22 mouse cellular contexts compared by ENCODE assay signal in the genomic region with DNA sequence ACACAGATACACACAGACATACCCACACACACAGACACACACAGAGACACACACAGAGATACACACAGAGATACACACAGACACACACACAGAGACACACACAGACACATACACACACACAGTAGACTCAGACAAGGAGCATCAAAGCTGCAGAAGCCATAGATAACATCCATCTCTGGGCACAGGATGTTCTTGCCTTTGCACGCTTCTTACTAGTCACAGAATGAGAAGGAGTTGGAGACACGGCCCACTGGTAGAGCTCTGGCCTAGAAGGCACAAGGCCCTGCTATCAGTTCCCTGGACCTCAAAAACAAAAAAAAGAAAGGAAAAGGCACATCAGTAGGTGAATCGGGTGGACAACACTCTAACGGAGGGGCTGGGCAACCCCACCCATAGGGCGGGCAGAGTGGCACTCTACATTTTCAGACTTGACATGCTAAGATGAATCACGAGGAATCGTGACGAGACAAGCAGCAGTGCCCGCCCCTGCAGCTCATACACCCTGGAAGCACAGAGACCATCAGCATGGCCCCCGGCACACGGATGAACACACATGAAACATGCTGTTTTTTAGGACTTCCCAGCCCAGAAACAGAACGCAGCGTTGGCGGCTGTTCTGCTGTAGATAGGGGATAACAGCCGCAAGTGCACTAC. TPM values are rescaled to one million over a fixed set of nuclear protein-coding genes. Genes with fewer than 3 reads are reported as not detected.
A peak's percentile ranks its signal among the peaks of the same experiment; 100 is the strongest.
DNase-seq lines count a peak whose midpoint lies in the region; ATAC-seq and TF ChIP-seq lines count a peak whose summit lies in the region.
"Had no signal": no experiment of that assay in that cellular context is flagged by ENCODE, and none has a peak within 500 bp of the region (broad histone marks: within the 10 kb centered on the region; RNA-seq: fewer than 3 reads in every experiment).

No protein-coding gene starts in this region.

- H3K79me2 ChIP-seq in heart, adult 2 months (replicated peaks; ENCODE audit: control insufficient read depth, insufficient read depth, low read length) = peaks cover 11% of the 10 kb centered on the region
- H3K79me2 ChIP-seq in liver, adult 2 months (ENCODE audit: control insufficient read depth, insufficient read depth, low read length) = peaks cover 41% of the 10 kb centered on the region; the same call in 1 of the 2 replicates

- no peaks in the 10 kb centered on the region for H3K27me3 ChIP-seq in heart, embryonic 10.5 days (ENCODE audit: insufficient read depth, poor library complexity, severe bottlenecking)
- no peaks in the 10 kb centered on the region for H3K27me3 ChIP-seq in heart, adult 2 months (ENCODE audit: control insufficient read depth, insufficient read depth, low read length)
- H3K27me3 ChIP-seq in liver, adult 2 months (ENCODE audit: control insufficient read depth, insufficient read depth, low read length) = no peaks in the 10 kb centered on the region
- H3K27me3 ChIP-seq: megakaryocyte, embryonic 14.5 days; neural tube, embryonic 13.5 days had no signal

- no peak overlapping the region for H3K9ac ChIP-seq in heart, adult 2 months (ENCODE audit: low read depth, low read length)
- peak overlapping the region; percentile 8; the same call in 1 of the 2 replicates for H3K9ac ChIP-seq in liver, adult 2 months (ENCODE audit: low read depth, low read length)
- H3K9ac ChIP-seq: neural tube, embryonic 13.5 days had no signal

- 0 out of 2 replicates have a peak overlapping the region, but pooled peaks have one; percentile 37 for H3K27ac ChIP-seq in heart, embryonic 10.5 days
- no peak overlapping the region for H3K27ac ChIP-seq in heart, adult 2 months
- H3K27ac ChIP-seq in liver, adult 2 months (replicated peaks; ENCODE audit: insufficient read depth, low read depth, low read length) = peak overlapping the region; percentile 68; the same call in 1 of the 2 replicates
- H3K27ac ChIP-seq: forebrain, embryonic 10.5 days; kidney, postnatal 0 days; neural tube, embryonic 13.5 days had no signal

- TF ChIP-seq CTCF in heart, adult 2 months (IDR thresholded peaks at IDR 0.05) = no peak
- TF ChIP-seq CTCF in liver, adult 2 months (IDR thresholded peaks at IDR 0.05; ENCODE audit: low read depth, low read length) = no peak

- no peak for TF ChIP-seq POLR2A in heart, adult 2 months (IDR thresholded peaks at IDR 0.05; ENCODE audit: insufficient read depth, low read depth, low read length)
- no peak for TF ChIP-seq POLR2A in liver, adult 2 months (IDR thresholded peaks at IDR 0.05; ENCODE audit: extremely low read depth, insufficient read depth, low read length)

- no peaks in the 10 kb centered on the region for H3K36me3 ChIP-seq in heart, embryonic 10.5 days
- peaks cover 2% of the 10 kb centered on the region; the same call in 1 of the 2 replicates for H3K36me3 ChIP-seq in heart, adult 2 months (ENCODE audit: control insufficient read depth, insufficient read depth, low read length)
- H3K36me3 ChIP-seq in liver, adult 2 months (ENCODE audit: control insufficient read depth, insufficient read depth, low read length) = no peaks in the 10 kb centered on the region
- H3K36me3 ChIP-seq: forebrain, embryonic 10.5 days; neural tube, embryonic 13.5 days had no signal

- 87% methylated on average over 15 of the region's 15 CpGs for WGBS in heart, embryonic 10.5 days
- 85% methylated on average over 15 of the region's 15 CpGs for WGBS in heart, adult 2 months
- 82% methylated on average over 15 of the region's 15 CpGs for WGBS in liver, adult 2 months

- no peak overlapping the region for H3K4me3 ChIP-seq in heart, embryonic 10.5 days
- no peak overlapping the region for H3K4me3 ChIP-seq in heart, adult 2 months
- no peak overlapping the region for H3K4me3 ChIP-seq in liver, adult 2 months (ENCODE audit: insufficient read depth, low read depth, low read length)
- H3K4me3 ChIP-seq: forebrain, embryonic 10.5 days; megakaryocyte, embryonic 14.5 days; neural tube, embryonic 13.5 days had no signal

- H3K4me1 ChIP-seq in heart, embryonic 10.5 days = peaks cover 68% of the 10 kb centered on the region
- H3K4me1 ChIP-seq in heart, adult 2 months (ENCODE audit: control insufficient read depth, insufficient read depth, low read length) = peaks cover 29% of the 10 kb centered on the region
- peaks cover 50% of the 10 kb centered on the region for H3K4me1 ChIP-seq in liver, adult 2 months (ENCODE audit: control insufficient read depth, insufficient read depth, low read length)

- intact Hi-C loops in heart, adult 2 months (cut with DNase I) = no loop called here

- no peaks in the 10 kb centered on the region for H3K9me3 ChIP-seq in heart, embryonic 10.5 days
- H3K9me3 ChIP-seq: forebrain, embryonic 10.5 days; megakaryocyte, embryonic 14.5 days; neural tube, embryonic 13.5 days had no signal

- TF ChIP-seq EP300 in heart, adult 2 months (IDR thresholded peaks at IDR 0.05; ENCODE audit: insufficient read depth, low read depth, low read length) = no peak

- DNase-seq in heart, embryonic 10.5 days (ENCODE audit: low spot score) = no peak
- DNase-seq in heart, adult 2 months = no peak
- no peak for DNase-seq in liver, adult 2 months (ENCODE audit: extremely low read depth, low read depth, low spot score)
- no peak for DNase-seq in adrenal gland, postnatal 14 days
- no peak for DNase-seq in layer of hippocampus, postnatal 14 days (ENCODE audit: low spot score in 2 of 2)
- DNase-seq: adrenal gland, postnatal 25 days; cerebellum, postnatal 14 days; thymus, adult 18-20 months had no signal

- ATAC-seq in activated CD4-positive, CD25-positive, alpha-beta regulatory T cell, adult 4 months = peak; percentile 34
- peak; percentile 67 for ATAC-seq in megakaryocyte-erythroid progenitor cell, adult 5-6 weeks (replicated peaks; ENCODE audit: low FRiP score, low TSS enrichment, poor library complexity, severe bottlenecking)

RNA-seq across cellular contexts. Expression of a gene that starts 32.0 kb away (rescaled TPM):
- polyA plus RNA-seq in heart, embryonic 10.5 days (2016; fragmentation: Nextera tagmentation; extraction: Ambion mirVana) = 25.7 and 30.1 TPM in 2 replicates
- 10 to 100 TPM; 58.6 to 65.2 TPM for total RNA-seq in heart, adult 2 months (2021)
- polyA plus RNA-seq in heart, adult 2 months (2012; rRNA removed) = 35.4 and 50.7 TPM in 2 replicates
- polyA plus RNA-seq in activated CD4-positive, CD25-positive, alpha-beta regulatory T cell, adult 4 months (2017; shearing (Covaris generic)) = 10 to 100 TPM; 27.8 to 37.2 TPM
- 31.8 and 33.0 TPM in 2 replicates for total RNA-seq in liver, adult 2 months (2014; rRNA removed)
- polyA plus RNA-seq in liver, adult 2 months (2012; rRNA removed) = 32.0 and 35.2 TPM in 2 replicates
- 45.1 and 53.5 TPM in 2 replicates for total RNA-seq in megakaryocyte-erythroid progenitor cell, adult 5-6 weeks (2014; fragmentation: Nextera tagmentation)
- total RNA-seq in megakaryocyte-erythroid progenitor cell, adult 5-6 weeks (2017) = 37.0 and 58.7 TPM in 2 replicates
- 72.8 and 74.6 TPM in 2 replicates for total RNA-seq in adrenal gland, postnatal 14 days (2021)
- 10 to 100 TPM; 12.5 to 16.2 TPM for total RNA-seq in layer of hippocampus, postnatal 14 days (2021)

RNA-seq across cellular contexts. Expression of a gene that starts 40.7 kb away (rescaled TPM):
- 6.2 and 6.6 TPM in 2 replicates for polyA plus RNA-seq in heart, embryonic 10.5 days (2016; fragmentation: Nextera tagmentation; extraction: Ambion mirVana)
- total RNA-seq in heart, adult 2 months (2021) = 10 to 100 TPM; 20.3 to 22.3 TPM
- polyA plus RNA-seq in heart, adult 2 months (2012; rRNA removed) = 24.3 and 26.6 TPM in 2 replicates
- polyA plus RNA-seq in activated CD4-positive, CD25-positive, alpha-beta regulatory T cell, adult 4 months (2017; shearing (Covaris generic)) = 10 to 100 TPM; 23.8 to 37.0 TPM
- total RNA-seq in liver, adult 2 months (2014; rRNA removed) = 6.9 and 7.8 TPM in 2 replicates
- polyA plus RNA-seq in liver, adult 2 months (2012; rRNA removed) = 15.0 and 18.0 TPM in 2 replicates
- total RNA-seq in megakaryocyte-erythroid progenitor cell, adult 5-6 weeks (2014; fragmentation: Nextera tagmentation) = 81.1 and 116 TPM in 2 replicates
- total RNA-seq in megakaryocyte-erythroid progenitor cell, adult 5-6 weeks (2017) = 55.9 and 62.7 TPM in 2 replicates
- total RNA-seq in adrenal gland, postnatal 14 days (2021) = 37.8 and 44.2 TPM in 2 replicates
- 1 to 10 TPM; 4.4 to 5.1 TPM for total RNA-seq in layer of hippocampus, postnatal 14 days (2021)

RNA-seq across cellular contexts. Expression of a gene that starts 47.7 kb away (rescaled TPM):
- polyA plus RNA-seq in heart, embryonic 10.5 days (2016; fragmentation: Nextera tagmentation; extraction: Ambion mirVana) = 4.8 and 6.3 TPM in 2 replicates
- total RNA-seq in heart, adult 2 months (2021) = 10 to 100 TPM; 10.1 to 11.6 TPM
- 11.2 and 12.8 TPM in 2 replicates for polyA plus RNA-seq in heart, adult 2 months (2012; rRNA removed)
- polyA plus RNA-seq in activated CD4-positive, CD25-positive, alpha-beta regulatory T cell, adult 4 months (2017; shearing (Covaris generic)) = 1 to 10 TPM; 3.2 to 5.3 TPM
- total RNA-seq in liver, adult 2 months (2014; rRNA removed) = 7.1 and 8.5 TPM in 2 replicates
- 17.0 and 17.5 TPM in 2 replicates for polyA plus RNA-seq in liver, adult 2 months (2012; rRNA removed)
- 1.5 and 8.0 TPM in 2 replicates for total RNA-seq in megakaryocyte-erythroid progenitor cell, adult 5-6 weeks (2014; fragmentation: Nextera tagmentation)
- total RNA-seq in megakaryocyte-erythroid progenitor cell, adult 5-6 weeks (2017) = 1.3 and 1.7 TPM in 2 replicates
- 19.7 and 19.9 TPM in 2 replicates for total RNA-seq in adrenal gland, postnatal 14 days (2021)
- total RNA-seq in layer of hippocampus, postnatal 14 days (2021) = 1 to 10 TPM; 7.0 to 8.7 TPM

RNA-seq across cellular contexts. Expression of a gene that starts 55.8 kb away (rescaled TPM):
- polyA plus RNA-seq in heart, embryonic 10.5 days (2016; fragmentation: Nextera tagmentation; extraction: Ambion mirVana) = not detected in 2 replicates
- not detected for total RNA-seq in heart, adult 2 months (2021)
- polyA plus RNA-seq in heart, adult 2 months (2012; rRNA removed) = not detected in 2 replicates
- polyA plus RNA-seq in activated CD4-positive, CD25-positive, alpha-beta regulatory T cell, adult 4 months (2017; shearing (Covaris generic)) = not detected
- not detected in 2 replicates for total RNA-seq in liver, adult 2 months (2014; rRNA removed)
- polyA plus RNA-seq in liver, adult 2 months (2012; rRNA removed) = not detected in 2 replicates
- total RNA-seq in megakaryocyte-erythroid progenitor cell, adult 5-6 weeks (2014; fragmentation: Nextera tagmentation) = not detected in 2 replicates
- not detected in 2 replicates for total RNA-seq in megakaryocyte-erythroid progenitor cell, adult 5-6 weeks (2017)
- total RNA-seq in adrenal gland, postnatal 14 days (2021) = not detected in 2 replicates
- total RNA-seq in layer of hippocampus, postnatal 14 days (2021) = not detected
- total RNA-seq: adrenal gland, postnatal 25 days; ES-E14; hematopoietic stem cell, adult 5-6 weeks had no signal
- polyA plus RNA-seq: embryonic facial prominence, embryonic 11.5 days; forebrain, embryonic 10.5 days; gonadal fat pad, adult 2 months; heart, embryonic 14.5 days; intestine, embryonic 14.5 days; kidney, postnatal 0 days; limb, embryonic 11.5 days; lung, embryonic 16.5 days; neural tube, embryonic 13.5 days had no signal

RNA-seq across cellular contexts. Expression of a gene that starts 58.7 kb away (rescaled TPM):
- not detected in 2 replicates for polyA plus RNA-seq in heart, embryonic 10.5 days (2016; fragmentation: Nextera tagmentation; extraction: Ambion mirVana)
- total RNA-seq in heart, adult 2 months (2021) = not detected
- polyA plus RNA-seq in heart, adult 2 months (2012; rRNA removed) = 0.04 TPM in 1 of 2 replicates, not detected in the other
- under 1 TPM; 0.11 to 0.34 TPM for polyA plus RNA-seq in activated CD4-positive, CD25-positive, alpha-beta regulatory T cell, adult 4 months (2017; shearing (Covaris generic))
- total RNA-seq in liver, adult 2 months (2014; rRNA removed) = not detected in 2 replicates
- not detected in 2 replicates for polyA plus RNA-seq in liver, adult 2 months (2012; rRNA removed)
- 0.57 TPM in 1 of 2 replicates, not detected in the other for total RNA-seq in megakaryocyte-erythroid progenitor cell, adult 5-6 weeks (2014; fragmentation: Nextera tagmentation)
- not detected in 2 replicates for total RNA-seq in megakaryocyte-erythroid progenitor cell, adult 5-6 weeks (2017)
- total RNA-seq in adrenal gland, postnatal 14 days (2021) = 0.11 and 0.15 TPM in 2 replicates
- 1 to 10 TPM; 1.0 to 1.3 TPM for total RNA-seq in layer of hippocampus, postnatal 14 days (2021)
- total RNA-seq: hematopoietic stem cell, adult 5-6 weeks had no signal
- polyA plus RNA-seq: heart, embryonic 14.5 days; kidney, postnatal 0 days; limb, embryonic 11.5 days; lung, embryonic 16.5 days had no signal
